Mouse (Mus musculus) forebrain, embryonic 10.5 days (tissue): Measurements from ENCODE around the gene Colgalt2. TPM values are rescaled to one million over a fixed set of nuclear protein-coding genes. Genes with fewer than 3 reads are reported as not detected.
A peak's percentile ranks its signal among the peaks of the same experiment; 100 is the strongest.
"Not testable (repeated sequence)": the region's sequence is repeated elsewhere in the genome, so short reads cannot be mapped to it uniquely, and the experiment has no call there.

ENCODE experiments used
- DNase-seq: peaks from one replicate; pipeline ENCODE4 v3.0.0-alpha.2; 2017; ENCODE audit warnings: low spot score; ENCODE audit errors: extremely low spot score
- H3K27ac ChIP-seq: fragments of 300-500 bp; sonication (generic); 2 replicates; pipeline ENCODE4 v1.5.1; 2016; ENCODE audit warnings: mild to moderate bottlenecking
- H3K27me3 ChIP-seq: fragments of 300-500 bp; sonication (generic); 2 replicates; pipeline ENCODE4 v1.6.1; 2016; ENCODE audit warnings: mild to moderate bottlenecking; ENCODE audit not compliant: poor library complexity, severe bottlenecking
- H3K36me3 ChIP-seq: fragments of 300-500 bp; sonication (generic); replicated peaks from 2 replicates; pipeline ENCODE4 v1.6.1; 2016; ENCODE audit warnings: mild to moderate bottlenecking, moderate library complexity
- H3K4me1 ChIP-seq: fragments of 300-500 bp; sonication (generic); 2 replicates; pipeline ENCODE4 v1.6.1; 2016
- H3K4me3 ChIP-seq: fragments of 300-500 bp; sonication (generic); 2 replicates; pipeline ENCODE4 v1.5.1; 2016; ENCODE audit warnings: mild to moderate bottlenecking, moderate library complexity
- H3K9me3 ChIP-seq: fragments of 300-500 bp; sonication (generic); 2 replicates; pipeline ENCODE4 v1.6.1; 2016; ENCODE audit warnings: mild to moderate bottlenecking, moderate library complexity
- WGBS: fragments of 180-500 bp; shearing (Covaris S2); methylation state at CpG from one replicate; pipeline ENCODE4 v1.1.7; 2016; 5-methylcytosine and 5-hydroxymethylcytosine counted together
- polyA plus RNA-seq: library from polyadenylated mRNA; unstranded; fragments of >200 nt; fragmentation: Nextera tagmentation; extraction: Ambion mirVana; gene quantifications from 2 replicates; pipeline ENCODE4 v1.2.1, GENCODE M21; 2016

Colgalt2 gene
- polyA plus RNA-seq, 1 experiment from 2014 or later: 1.2 TPM

DNA sequence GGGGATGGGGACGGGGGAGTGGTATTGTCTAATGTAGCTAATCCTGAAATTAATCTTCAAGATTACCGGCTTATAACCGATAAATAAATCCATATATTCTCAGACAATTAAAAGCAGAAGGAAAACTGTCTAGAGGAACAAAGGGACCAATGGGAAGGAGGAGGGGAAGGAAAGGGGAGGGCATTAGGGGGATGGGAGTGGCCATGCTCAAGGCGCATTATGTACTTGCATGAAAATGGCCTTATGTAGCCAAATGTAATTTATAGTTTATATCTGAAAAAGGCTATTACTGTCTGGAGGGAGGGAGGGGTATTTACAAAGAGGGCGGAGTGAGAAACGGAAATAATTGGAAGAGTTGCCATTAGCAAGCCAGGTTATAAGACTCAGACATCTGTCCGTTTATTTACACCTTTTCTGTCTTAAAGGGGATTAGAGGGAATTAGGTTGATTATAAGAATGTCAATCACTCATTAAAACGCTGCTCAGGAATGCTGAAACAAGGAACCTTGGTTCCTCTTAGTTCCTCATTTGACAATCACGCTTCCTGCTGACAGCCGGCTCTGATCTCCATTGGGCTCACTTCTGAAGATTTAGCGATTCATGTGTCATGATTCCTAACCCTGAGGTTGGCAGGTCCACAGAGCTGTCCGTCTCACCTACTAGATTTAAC, 28.4 kb downstream of the Colgalt2 start:
- Histone ChIP-seq H3K27me3 (peaks cover 12% of the 10 kb centered on the region; the same call in 1 of the 2 replicates), H3K4me1 (peaks cover 20% of the 10 kb centered on the region), H3K9me3 (no peaks in the 10 kb centered on the region), H3K36me3 (no peaks in the 10 kb centered on the region), H3K4me3 (no peak overlapping the region), H3K27ac (no peak overlapping the region)
- 59% methylated on average over 12 of the region's 12 CpGs for WGBS
- no peak for DNase-seq

DNA sequence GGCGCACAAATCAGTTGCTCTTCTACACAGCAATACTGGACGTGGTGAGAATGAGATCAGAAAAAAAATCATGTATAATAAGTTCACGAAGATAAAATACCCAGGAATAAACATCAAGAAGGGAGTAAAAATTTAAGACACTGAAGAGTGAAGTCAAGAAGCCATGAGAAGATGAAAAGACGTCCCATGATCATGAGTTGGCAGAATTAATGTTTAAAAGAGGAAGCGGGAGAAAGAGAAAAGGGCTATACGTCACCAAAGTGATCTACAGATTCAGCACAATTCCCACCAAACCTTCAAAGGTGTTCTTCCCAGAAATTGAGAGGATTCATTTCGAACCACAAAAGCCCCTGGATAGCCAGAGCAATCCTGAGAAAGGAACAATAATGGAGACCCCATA, 30.2 kb downstream of the Colgalt2 start:
- DNase-seq: no peak
- Histone ChIP-seq H3K36me3 (no peaks in the 10 kb centered on the region), H3K27me3 (peaks cover 12% of the 10 kb centered on the region; the same call in 1 of the 2 replicates), H3K4me1 (peaks cover 17% of the 10 kb centered on the region), H3K9me3 (no peaks in the 10 kb centered on the region), H3K27ac (no peak overlapping the region), H3K4me3 (no peak overlapping the region)
- WGBS: 86% methylated on average over 7 of the region's 7 CpGs

DNA sequence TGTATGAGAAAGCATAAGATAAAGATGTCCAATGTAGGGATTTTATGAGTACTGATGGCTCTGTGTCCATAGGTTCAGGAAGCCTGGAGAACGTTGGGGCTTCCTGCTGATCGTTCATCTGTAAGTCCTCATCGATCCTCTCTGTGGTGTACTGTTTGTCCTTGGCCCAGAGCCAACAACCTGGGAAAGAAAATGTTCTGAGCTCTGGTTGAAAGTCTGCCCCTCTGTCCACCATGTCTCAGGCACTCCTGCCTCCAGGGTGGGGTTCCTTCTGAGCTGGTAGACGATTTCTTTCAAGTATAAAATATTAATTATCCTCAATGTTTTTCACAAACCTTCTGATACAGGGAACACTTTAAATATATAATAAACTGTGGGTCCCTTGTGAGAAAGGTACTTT, 34.5 kb downstream of the Colgalt2 start:
- DNase-seq: no peak
- H3K4me3 ChIP-seq: no peak overlapping the region
- WGBS: 93% methylated on average over 4 of the region's 4 CpGs
- no peak overlapping the region for H3K27ac ChIP-seq
- no peaks in the 10 kb centered on the region for H3K9me3 ChIP-seq
- H3K36me3 ChIP-seq: no peaks in the 10 kb centered on the region
- H3K4me1 ChIP-seq: no peaks in the 10 kb centered on the region
- H3K27me3 ChIP-seq: no peaks in the 10 kb centered on the region; the same call in 1 of the 2 replicates

DNA sequence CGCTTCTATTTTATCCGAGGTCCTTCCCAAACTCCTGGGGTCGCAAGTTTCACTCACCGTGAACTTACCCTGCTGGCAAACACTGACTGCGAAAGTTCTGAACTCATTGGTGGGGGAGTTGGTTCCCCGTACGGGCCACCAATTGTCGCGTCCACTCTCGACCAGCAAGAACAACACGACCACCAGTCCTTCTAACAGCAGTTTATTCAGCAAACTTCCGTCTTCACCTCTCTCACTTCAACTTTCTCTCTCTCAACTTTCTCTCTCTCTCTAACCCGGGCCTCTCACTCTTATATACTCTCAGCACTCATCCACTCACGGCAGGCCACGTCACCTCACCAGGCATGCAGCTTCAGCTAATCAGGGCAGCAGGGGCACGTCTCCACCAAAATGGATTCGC, 37.9 kb downstream of the Colgalt2 start:
- not testable (repeated sequence) for H3K4me3 ChIP-seq, H3K4me1 ChIP-seq, H3K27ac ChIP-seq, H3K9me3 ChIP-seq, DNase-seq, H3K36me3 ChIP-seq, H3K27me3 ChIP-seq
- 89% methylated on average over 17 of the region's 17 CpGs for WGBS

DNA sequence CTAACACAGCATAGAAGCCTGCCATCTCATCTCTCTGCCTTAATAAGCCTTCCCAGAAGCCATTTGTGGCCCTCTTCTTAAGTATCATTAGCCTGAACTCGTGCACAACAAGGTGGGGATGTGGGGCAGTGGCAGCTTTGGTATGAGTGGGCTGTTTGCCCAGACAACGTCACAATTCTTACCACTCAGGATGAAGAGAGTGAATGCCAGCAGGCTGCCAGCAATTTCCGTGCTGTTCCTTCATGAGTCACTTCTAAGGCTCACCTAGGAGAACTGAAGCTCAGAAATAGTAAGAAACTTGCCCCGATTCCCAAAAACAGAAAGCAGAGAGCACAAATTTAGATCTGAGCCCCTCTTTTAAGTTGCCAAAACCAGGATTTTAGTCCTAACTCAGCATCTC, 39.8 kb downstream of the Colgalt2 start:
- H3K27ac ChIP-seq: no peak overlapping the region
- no peak for DNase-seq
- H3K27me3 ChIP-seq: no peaks in the 10 kb centered on the region
- 85% methylated on average over 4 of the region's 4 CpGs for WGBS
- no peak overlapping the region for H3K4me3 ChIP-seq
- no peaks in the 10 kb centered on the region for H3K36me3 ChIP-seq
- H3K4me1 ChIP-seq: no peaks in the 10 kb centered on the region
- H3K9me3 ChIP-seq: no peaks in the 10 kb centered on the region

DNA sequence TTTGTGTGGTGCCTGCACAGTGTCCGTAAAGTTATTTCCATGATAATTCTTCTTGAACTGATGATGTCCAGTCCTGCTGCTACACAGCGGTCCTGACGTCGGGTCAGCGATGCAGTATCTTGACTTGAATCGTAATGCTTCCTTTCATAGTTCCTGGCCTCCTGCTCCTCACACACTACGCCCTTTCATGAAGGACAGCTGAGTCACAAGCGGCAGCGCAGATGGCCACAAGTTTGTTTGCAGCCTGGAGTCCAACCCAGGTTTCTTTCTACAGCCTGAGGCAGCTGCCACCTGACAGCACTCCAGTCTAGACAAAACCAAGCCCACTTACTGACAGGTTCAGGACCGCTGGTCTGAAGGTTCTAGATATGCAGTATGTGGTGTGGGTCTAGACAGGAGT, 40.2 kb downstream of the Colgalt2 start:
- Histone ChIP-seq H3K9me3 (no peaks in the 10 kb centered on the region), H3K27me3 (no peaks in the 10 kb centered on the region), H3K4me1 (no peaks in the 10 kb centered on the region), H3K27ac (no peak overlapping the region), H3K36me3 (no peaks in the 10 kb centered on the region), H3K4me3 (no peak overlapping the region)
- DNase-seq: no peak
- 87% methylated on average over 10 of the region's 10 CpGs for WGBS

DNA sequence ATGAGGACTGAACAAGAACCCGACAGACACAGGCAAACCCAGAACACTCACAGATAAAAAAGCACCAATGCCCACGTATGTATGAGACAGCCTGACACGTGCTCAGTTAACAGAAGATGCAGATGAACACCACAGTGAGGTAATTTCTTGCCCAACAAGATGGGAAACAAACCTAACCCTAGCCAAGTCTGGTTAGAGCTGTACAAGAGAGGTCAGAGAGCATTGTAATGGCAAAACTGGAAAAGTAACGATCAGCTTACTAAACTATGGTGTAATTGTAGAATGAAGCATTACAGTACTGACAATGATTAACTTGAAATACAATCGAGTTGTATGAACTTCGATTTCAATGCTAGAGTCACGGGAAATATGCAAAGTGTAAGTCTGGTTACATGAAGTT, 45.0 kb downstream of the Colgalt2 start:
- Histone ChIP-seq H3K27ac (no peak overlapping the region), H3K9me3 (no peaks in the 10 kb centered on the region), H3K4me1 (no peaks in the 10 kb centered on the region), H3K27me3 (no peaks in the 10 kb centered on the region), H3K4me3 (no peak overlapping the region), H3K36me3 (no peaks in the 10 kb centered on the region)
- 92% methylated on average over 7 of the region's 7 CpGs for WGBS
- DNase-seq: no peak

DNA sequence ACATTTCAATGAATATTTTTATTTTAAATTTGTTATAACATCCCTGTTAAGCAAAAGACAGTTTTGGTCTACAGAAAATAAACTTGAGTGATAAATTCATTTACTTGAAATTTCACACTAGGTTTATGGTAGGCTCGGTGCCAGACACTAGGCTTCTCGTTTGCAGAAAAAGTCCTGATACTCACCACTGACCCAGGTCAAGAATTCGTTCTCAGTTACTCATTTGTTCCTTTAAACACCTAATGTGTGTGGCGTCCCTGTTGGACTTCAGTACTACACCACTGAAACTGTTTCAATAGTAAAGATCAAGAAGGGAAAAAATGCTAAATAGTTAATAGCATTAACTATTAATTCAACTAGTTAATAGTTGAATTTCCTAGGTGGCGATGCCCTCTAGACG, 46.3 kb downstream of the Colgalt2 start:
- DNase-seq: no peak
- Histone ChIP-seq H3K4me1 (no peaks in the 10 kb centered on the region), H3K9me3 (no peaks in the 10 kb centered on the region), H3K27me3 (no peaks in the 10 kb centered on the region), H3K27ac (no peak overlapping the region), H3K4me3 (no peak overlapping the region), H3K36me3 (no peaks in the 10 kb centered on the region)
- 89% methylated on average over 6 of the region's 6 CpGs for WGBS

DNA sequence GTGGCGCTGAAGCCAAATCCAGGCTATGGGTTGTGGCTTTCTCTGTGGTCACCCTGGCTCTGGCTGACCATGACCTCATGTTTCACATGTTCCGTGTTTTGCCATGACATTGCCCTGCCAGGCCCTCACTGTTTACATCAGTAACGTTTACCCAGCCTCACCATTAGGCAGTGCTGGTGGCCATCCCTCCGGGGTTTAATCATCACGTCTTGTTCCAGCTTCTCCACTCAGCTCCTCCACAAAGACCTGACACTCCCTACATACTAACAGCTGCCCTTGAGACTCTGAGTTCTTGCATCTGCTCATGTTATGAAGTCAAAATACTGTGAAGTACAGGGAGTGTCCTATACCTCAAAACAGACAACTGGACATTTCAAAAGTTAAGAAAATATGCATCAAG, 54.9 kb downstream of the Colgalt2 start:
- Histone ChIP-seq H3K27ac (no peak overlapping the region), H3K9me3 (no peaks in the 10 kb centered on the region), H3K4me1 (peaks cover 17% of the 10 kb centered on the region), H3K27me3 (no peaks in the 10 kb centered on the region), H3K36me3 (no peaks in the 10 kb centered on the region), H3K4me3 (no peak overlapping the region)
- WGBS: 86% methylated on average over 5 of the region's 5 CpGs
- DNase-seq: no peak

DNA sequence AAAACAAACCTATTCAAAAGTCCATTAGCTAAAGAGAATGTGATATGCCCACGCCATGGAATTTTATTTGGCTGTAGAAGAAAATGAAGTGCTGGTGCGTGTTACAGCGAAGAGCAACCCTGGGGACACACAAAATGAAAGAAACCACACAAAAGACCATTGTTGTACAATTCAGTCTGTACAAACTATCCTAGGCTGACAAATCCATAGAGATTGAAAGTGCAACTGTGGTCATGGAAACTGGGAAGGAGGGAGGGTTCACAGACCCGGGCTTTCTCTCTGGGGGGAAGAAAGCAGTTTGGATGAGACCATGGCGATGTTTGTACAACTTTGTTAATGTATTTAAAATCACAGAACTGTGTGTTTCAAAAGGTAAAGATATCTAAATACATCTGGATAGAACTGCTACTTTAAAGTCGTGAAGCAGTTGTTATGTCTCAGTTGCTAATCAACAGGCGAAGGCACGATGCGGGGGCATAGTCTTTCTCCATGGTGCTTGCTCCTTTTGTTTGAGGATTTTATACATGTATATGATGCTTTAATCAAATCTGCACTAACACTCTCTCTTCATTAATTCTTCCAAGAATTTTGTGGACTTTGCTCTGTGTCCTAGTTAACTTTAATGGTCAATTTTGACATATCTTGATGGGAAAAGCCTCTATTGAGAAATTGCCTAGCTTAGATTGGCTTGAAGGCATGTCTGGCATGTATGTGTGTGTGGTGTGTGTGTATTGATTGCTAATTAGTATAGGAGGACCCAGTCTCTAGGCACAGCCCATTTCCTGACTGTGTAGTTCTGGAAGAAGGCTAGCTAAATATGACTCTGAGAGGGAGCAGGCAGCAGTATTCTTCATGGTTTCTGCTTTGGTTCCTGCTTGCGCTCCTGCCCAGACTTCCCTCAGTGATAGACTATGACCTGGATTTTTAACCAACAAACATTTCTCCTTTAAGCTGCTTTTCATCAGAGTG, 55.9 kb downstream of the Colgalt2 start:
- WGBS: 89% methylated on average over 10 of the region's 10 CpGs
- Histone ChIP-seq H3K36me3 (no peaks in the 10 kb centered on the region), H3K27me3 (no peaks in the 10 kb centered on the region), H3K27ac (no peak overlapping the region), H3K9me3 (no peaks in the 10 kb centered on the region), H3K4me3 (no peak overlapping the region), H3K4me1 (peaks cover 17% of the 10 kb centered on the region)
- no peak for DNase-seq

DNA sequence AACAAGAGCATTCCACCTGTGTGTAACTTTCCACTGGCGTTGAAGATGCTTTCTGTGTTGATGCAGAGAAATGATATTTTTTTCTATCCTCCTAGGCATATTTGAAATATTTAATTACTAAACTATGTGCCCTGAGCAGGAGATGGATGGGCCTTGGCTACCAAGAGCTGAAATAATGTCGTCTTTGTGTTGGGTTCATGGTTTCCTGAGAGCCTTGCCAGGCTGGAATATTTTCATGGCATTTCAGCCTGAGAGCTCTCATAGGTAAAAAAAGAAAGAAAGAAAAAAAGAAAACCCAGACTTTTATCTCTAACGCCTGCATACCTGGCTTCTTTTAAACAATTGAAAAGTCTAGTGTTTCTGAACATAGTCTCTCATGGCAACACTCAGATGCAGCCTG, 56.6 kb downstream of the Colgalt2 start:
- no peak overlapping the region for H3K27ac ChIP-seq

DNA sequence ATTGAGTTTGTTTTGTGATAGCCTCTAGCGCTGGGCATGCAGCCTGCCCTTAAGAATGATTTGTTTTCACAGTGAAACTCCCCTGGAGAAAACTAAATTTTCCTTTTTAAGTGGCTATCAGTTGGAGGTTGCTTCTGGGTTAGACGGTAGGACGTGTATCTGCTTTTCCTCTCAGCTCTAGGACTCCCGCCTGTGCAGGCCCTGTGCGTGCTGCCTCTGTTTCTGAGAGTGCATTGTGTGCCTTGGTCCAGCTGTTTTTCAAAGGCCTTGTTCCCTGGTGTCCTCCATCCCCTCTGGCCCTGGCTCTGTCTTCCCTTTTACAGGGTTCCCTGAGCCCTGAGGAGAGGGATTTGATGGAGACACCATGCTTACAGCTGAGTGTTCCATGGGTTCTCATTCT, 58.0 kb downstream of the Colgalt2 start:
- Histone ChIP-seq H3K36me3 (no peaks in the 10 kb centered on the region), H3K9me3 (no peaks in the 10 kb centered on the region), H3K27ac (0 out of 2 replicates have a peak overlapping the region, but pooled peaks have one; percentile 20), H3K4me1 (peaks cover 17% of the 10 kb centered on the region), H3K27me3 (no peaks in the 10 kb centered on the region), H3K4me3 (no peak overlapping the region)
- DNase-seq: no peak
- WGBS: 59% methylated on average over 5 of the region's 5 CpGs

More for the DNA sequence above, 56.6 kb downstream of the Colgalt2 start:
- no peaks in the 10 kb centered on the region for H3K27me3 ChIP-seq
- no peak overlapping the region for H3K4me3 ChIP-seq
- H3K4me1 ChIP-seq: peaks cover 17% of the 10 kb centered on the region
- no peaks in the 10 kb centered on the region for H3K36me3 ChIP-seq
- DNase-seq: no peak
- 90% methylated on average over 3 of the region's 3 CpGs for WGBS
- no peaks in the 10 kb centered on the region for H3K9me3 ChIP-seq

DNA sequence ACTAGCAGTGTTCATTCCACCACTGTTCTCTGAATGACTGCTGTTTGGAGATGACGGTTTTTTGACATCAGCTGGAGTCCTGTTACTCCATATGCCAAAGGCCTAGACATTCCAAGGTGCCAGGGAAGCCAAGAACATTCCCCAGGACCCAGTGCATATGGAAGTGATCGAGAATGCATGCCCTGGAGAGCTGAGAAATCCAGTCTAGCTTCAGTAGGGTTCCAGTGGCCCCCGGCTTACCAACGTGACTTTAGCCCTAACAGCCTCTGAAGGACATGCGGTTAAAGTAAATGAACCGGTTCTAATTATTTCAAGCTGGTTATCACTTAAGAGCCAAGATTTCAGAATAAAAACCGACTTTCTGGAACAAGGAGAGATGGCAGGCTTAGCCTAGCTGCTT, 59.4 kb downstream of the Colgalt2 start:
- H3K9me3 ChIP-seq: no peaks in the 10 kb centered on the region
- no peak overlapping the region for H3K27ac ChIP-seq
- H3K4me1 ChIP-seq: peaks cover 17% of the 10 kb centered on the region
- no peaks in the 10 kb centered on the region for H3K27me3 ChIP-seq
- no peak for DNase-seq
- WGBS: 81% methylated on average over 7 of the region's 7 CpGs
- no peaks in the 10 kb centered on the region for H3K36me3 ChIP-seq
- H3K4me3 ChIP-seq: no peak overlapping the region
